Mouse (Mus musculus): ENCODE measurements around the gene Ddx27. TPM values are rescaled to one million over a fixed set of nuclear protein-coding genes. Genes with fewer than 3 reads are reported as not detected.

The Ddx27 gene
- polyA plus RNA-seq, 1 experiment = 15.0 TPM

DNA sequence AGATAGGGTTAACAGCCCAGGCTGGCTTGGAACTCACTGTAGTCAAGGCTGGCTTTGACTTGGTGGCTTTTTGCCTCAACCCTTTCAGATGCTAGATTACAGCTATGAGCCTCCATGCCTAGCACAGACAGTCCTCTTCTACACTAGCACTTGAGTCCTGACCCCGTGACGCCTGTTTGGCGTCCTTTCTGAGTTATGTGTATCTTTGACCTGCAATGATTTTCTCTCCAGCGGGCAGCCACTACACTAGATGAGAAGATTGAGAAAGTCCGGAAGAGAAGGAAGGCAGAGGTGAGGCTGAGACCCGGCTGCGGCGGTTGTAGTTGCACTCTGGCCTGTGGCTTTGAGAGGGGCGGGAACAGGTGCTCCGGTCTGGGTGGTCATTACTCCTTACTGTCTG lies 4.4 kb downstream of the Ddx27 start:
- H3K4me1 ChIP-seq (ENCODE audit: control insufficient read depth, insufficient read depth, low read length) = peaks cover 4% of the 10 kb centered on the region; the same call in 1 of the 2 replicates
- H3K27me3 ChIP-seq (replicated peaks; ENCODE audit: control insufficient read depth, insufficient read depth, low read length) = no peaks in the 10 kb centered on the region
- no peaks in the 10 kb centered on the region; the same call in none of the 2 replicates for H3K36me3 ChIP-seq (ENCODE audit: control insufficient read depth, insufficient read depth, low read length)
- no peak overlapping the region for H3K27ac ChIP-seq (ENCODE audit: insufficient read depth, low read depth, low read length)
- DNase-seq = no peak
- no peak for TF ChIP-seq CTCF (conservative IDR thresholded peaks at IDR 0.05; ENCODE audit: insufficient read depth, insufficient read length, low read depth, low read length)
- TF ChIP-seq POLR2A (IDR thresholded peaks at IDR 0.05; ENCODE audit: low read depth, low read length) = no peak
- WGBS = 78% methylated on average over 10 of the region's 10 CpGs
- H3K4me3 ChIP-seq (ENCODE audit: insufficient read depth, low read depth, low read length) = no peak overlapping the region

DNA sequence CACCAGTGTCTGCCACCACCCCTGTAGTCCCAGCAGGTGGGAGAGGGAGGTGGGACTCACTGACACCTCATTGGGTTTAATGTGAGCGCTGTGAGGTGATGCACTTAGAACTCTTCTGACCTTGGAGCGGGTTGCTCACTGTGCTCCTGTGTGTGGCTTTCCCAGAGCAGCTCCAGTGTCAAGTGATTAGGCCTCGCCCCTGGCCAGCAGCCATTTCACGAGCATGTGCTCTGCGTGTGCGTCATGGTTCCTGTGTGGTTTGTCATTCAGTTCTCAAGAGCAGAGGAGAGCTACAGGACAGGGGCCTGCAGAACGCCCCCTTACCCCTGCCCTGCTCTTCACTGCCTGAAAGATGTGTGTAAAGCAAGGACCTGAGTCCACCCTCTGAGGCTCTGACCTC lies 13.6 kb downstream of the Ddx27 start:
- Histone ChIP-seq H3K4me1 (ENCODE audit: control insufficient read depth, insufficient read depth, low read length) (no peaks in the 10 kb centered on the region), H3K4me3 (ENCODE audit: insufficient read depth, low read depth, low read length) (no peak overlapping the region), H3K27me3 (replicated peaks; ENCODE audit: control insufficient read depth, insufficient read depth, low read length) (no peaks in the 10 kb centered on the region), H3K27ac (ENCODE audit: insufficient read depth, low read depth, low read length) (no peak overlapping the region), H3K36me3 (ENCODE audit: control insufficient read depth, insufficient read depth, low read length) (peaks cover 3% of the 10 kb centered on the region)
- 93% methylated on average over 7 of the region's 7 CpGs for WGBS
- TF ChIP-seq CTCF (conservative IDR thresholded peaks at IDR 0.05; ENCODE audit: insufficient read depth, insufficient read length, low read depth, low read length) (no peak), POLR2A (IDR thresholded peaks at IDR 0.05; ENCODE audit: low read depth, low read length) (no peak)
- no peak for DNase-seq

DNA sequence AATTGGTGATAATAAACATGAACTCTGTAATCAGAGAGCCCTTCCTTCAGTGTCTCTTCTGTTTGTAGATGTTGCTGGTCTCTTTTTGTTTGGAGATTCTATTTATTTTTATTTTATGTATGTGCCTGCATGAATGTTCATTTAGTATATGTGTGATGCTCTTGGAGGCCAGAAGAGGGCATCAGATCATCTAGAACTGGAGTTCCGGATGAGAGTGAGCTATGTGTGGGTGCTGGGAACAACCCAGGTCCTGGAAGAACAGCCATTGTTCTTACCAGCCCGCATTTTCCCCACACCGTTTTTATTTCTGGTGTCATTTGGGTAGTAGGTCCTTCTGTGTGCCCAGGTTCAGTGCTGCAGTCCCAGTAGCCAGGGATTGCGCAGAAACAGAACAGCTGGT lies 15.5 kb downstream of the Ddx27 start:
- TF ChIP-seq POLR2A (IDR thresholded peaks at IDR 0.05; ENCODE audit: low read depth, low read length) (no peak), CTCF (conservative IDR thresholded peaks at IDR 0.05; ENCODE audit: insufficient read depth, insufficient read length, low read depth, low read length) (no peak)
- WGBS = 97% methylated on average over 4 of the region's 4 CpGs
- H3K4me3 ChIP-seq (ENCODE audit: insufficient read depth, low read depth, low read length) = no peak overlapping the region
- no peaks in the 10 kb centered on the region for H3K4me1 ChIP-seq (ENCODE audit: control insufficient read depth, insufficient read depth, low read length)
- H3K36me3 ChIP-seq (ENCODE audit: control insufficient read depth, insufficient read depth, low read length) = peaks cover 3% of the 10 kb centered on the region
- H3K27ac ChIP-seq (ENCODE audit: insufficient read depth, low read depth, low read length) = no peak overlapping the region
- DNase-seq = no peak
- no peaks in the 10 kb centered on the region for H3K27me3 ChIP-seq (replicated peaks; ENCODE audit: control insufficient read depth, insufficient read depth, low read length)

DNA sequence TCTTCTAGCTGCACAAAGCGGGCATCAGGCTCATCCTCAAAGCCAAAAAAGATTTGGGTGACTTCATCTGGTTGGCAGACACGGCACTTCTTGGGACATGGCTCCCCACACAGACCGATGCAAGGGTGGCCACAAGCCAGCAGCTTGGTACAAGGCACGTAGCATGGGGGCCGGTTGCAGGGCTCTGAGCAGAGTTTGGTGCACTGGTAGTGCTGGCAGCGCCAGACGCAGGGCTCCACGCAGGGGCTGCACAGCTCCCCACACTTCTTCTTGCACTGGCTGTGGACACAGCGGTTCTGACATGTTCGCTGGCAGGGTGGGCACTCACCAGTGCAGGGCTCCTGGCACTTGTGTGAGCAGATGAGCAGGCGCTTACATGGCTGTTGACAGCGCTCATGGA lies 22.7 kb downstream of the Ddx27 start:
- DNase-seq = no peak
- Histone ChIP-seq H3K36me3 (ENCODE audit: control insufficient read depth, insufficient read depth, low read length) (peaks cover 8% of the 10 kb centered on the region), H3K4me3 (ENCODE audit: insufficient read depth, low read depth, low read length) (no peak overlapping the region), H3K27ac (ENCODE audit: insufficient read depth, low read depth, low read length) (no peak overlapping the region), H3K27me3 (replicated peaks; ENCODE audit: control insufficient read depth, insufficient read depth, low read length) (no peaks in the 10 kb centered on the region), H3K4me1 (ENCODE audit: control insufficient read depth, insufficient read depth, low read length) (no peaks in the 10 kb centered on the region)
- WGBS = 94% methylated on average over 12 of the region's 12 CpGs
- no peak for TF ChIP-seq CTCF (conservative IDR thresholded peaks at IDR 0.05; ENCODE audit: insufficient read depth, insufficient read length, low read depth, low read length)
- no peak for TF ChIP-seq POLR2A (IDR thresholded peaks at IDR 0.05; ENCODE audit: low read depth, low read length)

DNA sequence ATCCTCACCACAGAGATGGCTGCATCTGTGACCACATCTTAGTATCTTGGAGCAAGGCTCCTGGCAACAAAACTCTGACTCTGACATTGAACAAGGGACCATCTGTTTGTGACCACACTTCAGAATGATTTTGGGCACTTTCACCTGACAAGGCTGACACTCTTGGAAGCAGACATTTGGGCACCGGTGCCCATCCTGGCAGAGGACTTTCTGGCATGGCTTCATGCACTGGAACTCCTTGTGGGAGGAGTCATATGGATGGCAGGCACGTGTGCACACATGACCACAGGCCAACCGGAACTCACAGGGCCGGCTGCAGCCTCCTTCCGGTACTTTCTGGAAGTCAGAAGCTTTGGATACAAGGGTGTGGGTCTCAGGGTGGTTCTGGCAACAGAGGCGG lies 23.3 kb downstream of the Ddx27 start:
- TF ChIP-seq POLR2A (IDR thresholded peaks at IDR 0.05; ENCODE audit: low read depth, low read length) (no peak), CTCF (conservative IDR thresholded peaks at IDR 0.05; ENCODE audit: insufficient read depth, insufficient read length, low read depth, low read length) (no peak)
- WGBS = 68% methylated on average over 6 of the region's 6 CpGs

DNA sequence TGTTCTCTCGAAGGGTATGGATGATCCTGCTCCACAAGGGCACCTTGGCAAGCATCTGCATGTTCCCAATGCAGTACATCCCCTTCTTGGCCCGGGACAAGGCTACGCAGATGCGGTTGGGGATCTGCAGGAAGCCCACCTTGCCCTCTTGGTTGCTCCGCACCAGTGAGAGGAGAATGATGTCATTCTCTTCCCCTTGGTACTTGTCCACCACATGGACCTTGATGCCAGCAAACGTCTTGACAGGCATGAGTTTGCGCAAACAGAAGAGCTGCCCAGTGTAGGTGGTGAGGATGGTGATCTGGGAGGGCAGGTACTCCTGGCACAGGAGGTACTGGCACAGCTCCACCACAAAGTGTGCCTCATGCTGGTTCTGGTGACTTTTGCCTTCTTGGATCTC lies 23.7 kb downstream of the Ddx27 start:
- H3K4me3 ChIP-seq (ENCODE audit: insufficient read depth, low read depth, low read length) = no peak overlapping the region
- WGBS = 85% methylated on average over 7 of the region's 7 CpGs
- H3K4me1 ChIP-seq (ENCODE audit: control insufficient read depth, insufficient read depth, low read length) = no peaks in the 10 kb centered on the region

More for the DNA sequence above, 23.3 kb downstream of the Ddx27 start:
- Histone ChIP-seq H3K36me3 (ENCODE audit: control insufficient read depth, insufficient read depth, low read length) (peaks cover 8% of the 10 kb centered on the region), H3K4me3 (ENCODE audit: insufficient read depth, low read depth, low read length) (no peak overlapping the region), H3K27me3 (replicated peaks; ENCODE audit: control insufficient read depth, insufficient read depth, low read length) (no peaks in the 10 kb centered on the region), H3K27ac (ENCODE audit: insufficient read depth, low read depth, low read length) (no peak overlapping the region), H3K4me1 (ENCODE audit: control insufficient read depth, insufficient read depth, low read length) (no peaks in the 10 kb centered on the region)
- DNase-seq = no peak

DNA sequence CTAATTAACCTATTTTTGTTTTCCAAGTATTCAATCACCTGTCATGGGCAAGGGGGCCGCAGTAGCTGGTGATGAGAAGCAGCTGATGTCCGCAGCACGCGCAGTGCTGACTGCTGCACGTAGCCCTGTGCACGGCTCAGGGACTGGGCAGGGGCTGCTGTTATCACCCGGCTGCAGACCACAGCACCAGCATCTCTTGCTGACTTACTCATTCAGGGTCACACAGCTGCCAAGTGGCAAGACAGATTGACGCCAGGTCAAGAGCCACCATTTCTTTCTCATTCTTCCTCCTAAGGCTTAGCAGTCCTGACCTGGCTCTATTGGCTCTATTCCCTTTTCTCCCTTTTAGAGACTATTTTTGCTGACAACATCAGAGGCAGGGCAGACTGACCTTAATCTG lies 24.4 kb downstream of the Ddx27 start:
- no peak overlapping the region for H3K27ac ChIP-seq (ENCODE audit: insufficient read depth, low read depth, low read length)
- no peak overlapping the region for H3K4me3 ChIP-seq (ENCODE audit: insufficient read depth, low read depth, low read length)
- DNase-seq = no peak
- H3K27me3 ChIP-seq (replicated peaks; ENCODE audit: control insufficient read depth, insufficient read depth, low read length) = no peaks in the 10 kb centered on the region
- 50% methylated on average over 8 of the region's 8 CpGs for WGBS
- no peak for TF ChIP-seq CTCF (conservative IDR thresholded peaks at IDR 0.05; ENCODE audit: insufficient read depth, insufficient read length, low read depth, low read length)
- H3K4me1 ChIP-seq (ENCODE audit: control insufficient read depth, insufficient read depth, low read length) = no peaks in the 10 kb centered on the region
- H3K36me3 ChIP-seq (ENCODE audit: control insufficient read depth, insufficient read depth, low read length) = peaks cover 12% of the 10 kb centered on the region

More for the DNA sequence above, 23.7 kb downstream of the Ddx27 start:
- no peak for DNase-seq
- Histone ChIP-seq H3K36me3 (ENCODE audit: control insufficient read depth, insufficient read depth, low read length) (peaks cover 8% of the 10 kb centered on the region), H3K27me3 (replicated peaks; ENCODE audit: control insufficient read depth, insufficient read depth, low read length) (no peaks in the 10 kb centered on the region), H3K27ac (ENCODE audit: insufficient read depth, low read depth, low read length) (no peak overlapping the region)
- no peak for TF ChIP-seq CTCF (conservative IDR thresholded peaks at IDR 0.05; ENCODE audit: insufficient read depth, insufficient read length, low read depth, low read length)
- TF ChIP-seq POLR2A (IDR thresholded peaks at IDR 0.05; ENCODE audit: low read depth, low read length) = no peak

Data from kidney, adult 2 months (tissue).